Mouse (Mus musculus) liver, embryonic 11.5 days (tissue): ENCODE data around the gene Gjb1. TPM values are rescaled to one million over a fixed set of nuclear protein-coding genes. Genes with fewer than 3 reads are reported as not detected.
"Not testable (repeated sequence)": the region's sequence is repeated elsewhere in the genome, so short reads cannot be mapped to it uniquely, and the experiment has no call there.

ENCODE experiments used
- ATAC-seq: fragments of 200-750 bp; cut with Nextera tagmentation; replicated peaks from 2 replicates; pipeline ENCODE4 v1.8.0; 2017; ENCODE audit warnings: moderate number of reproducible peaks, mild to moderate bottlenecking, moderate TSS enrichment, moderate library complexity; ENCODE audit not compliant: low FRiP score
- DNase-seq: peaks from one replicate; pipeline ENCODE4 v3.0.0-alpha.2; 2017; ENCODE audit warnings: low spot score
- H3K27ac ChIP-seq: fragments of 300-500 bp; sonication (generic); 2 replicates; pipeline ENCODE4 v1.5.1; 2014; ENCODE audit warnings: mild to moderate bottlenecking, low read depth, low read length, control low read depth
- H3K27me3 ChIP-seq: fragments of 300-500 bp; sonication (generic); replicated peaks from 2 replicates; pipeline ENCODE4 v1.6.1; 2014; ENCODE audit warnings: low read length, mixed read lengths; ENCODE audit not compliant: control insufficient read depth, insufficient read depth
- H3K36me3 ChIP-seq: fragments of 300-500 bp; sonication (generic); 2 replicates; pipeline ENCODE4 v1.6.1; 2014; ENCODE audit warnings: mild to moderate bottlenecking, low read length, moderate library complexity, mixed read lengths; ENCODE audit not compliant: control insufficient read depth, insufficient read depth
- H3K4me1 ChIP-seq: fragments of 300-500 bp; sonication (generic); replicated peaks from 2 replicates; pipeline ENCODE4 v1.6.1; 2014; ENCODE audit warnings: low read length, mixed read lengths; ENCODE audit not compliant: control insufficient read depth, insufficient read depth
- H3K4me2 ChIP-seq: fragments of 300-500 bp; sonication (generic); 2 replicates; pipeline ENCODE4 v1.6.1; 2014; ENCODE audit warnings: mild to moderate bottlenecking, control low read depth, moderate library complexity
- H3K4me3 ChIP-seq: fragments of 300-500 bp; sonication (generic); 2 replicates; pipeline ENCODE4 v1.5.1; 2014; ENCODE audit warnings: low read depth, low read length, control low read depth
- H3K9ac ChIP-seq: fragments of 300-500 bp; sonication (generic); 2 replicates; pipeline ENCODE4 v1.6.1; 2014; ENCODE audit warnings: low read depth, low read length, control low read depth
- H3K9me3 ChIP-seq: fragments of 300-500 bp; sonication (generic); 2 replicates; pipeline ENCODE4 v1.6.1; 2016; ENCODE audit warnings: low read length, inconsistent platforms, mixed read lengths; ENCODE audit not compliant: control insufficient read depth
- WGBS: fragments of 180-500 bp; shearing (Covaris S2); extraction: QIAGEN DNeasy Blood & Tissue Kit; methylation state at CpG from one replicate; pipeline ENCODE4 v1.1.7; 2014; 5-methylcytosine and 5-hydroxymethylcytosine counted together
- polyA plus RNA-seq: library from polyadenylated mRNA; unstranded; fragments of >200 nt; fragmentation: Nextera tagmentation; extraction: Ambion mirVana; gene quantifications from 2 replicates; pipeline ENCODE4 v1.2.1, GENCODE M21; 2014

Gjb1 gene
- 33.6 and 34.5 TPM in 2 replicates for polyA plus RNA-seq

- H3K4me3 ChIP-seq = peak within 1 kb of the TSS; percentile 11; the same call in 1 of the 2 replicates
- H3K27me3 ChIP-seq = peaks cover 8% of the 10 kb centered on the region; the same call in 1 of the 2 replicates
- no peak within 1 kb of the TSS for H3K9ac ChIP-seq
- H3K36me3 ChIP-seq = no peaks in the 10 kb centered on the region
- no peaks in the 10 kb centered on the region for H3K4me1 ChIP-seq
- no peaks in the 10 kb centered on the region for H3K9me3 ChIP-seq
- ATAC-seq (no peak), DNase-seq (no peak)
- WGBS = 63% methylated on average over 7 of the region's 7 CpGs
- H3K4me2 ChIP-seq = peak within 1 kb of the TSS; percentile 4; the same call in 1 of the 2 replicates
- H3K27ac ChIP-seq = no peak within 1 kb of the TSS
These were observed at the start of gene Gjb1 for GRCm38 (mm10) chrX:101376190-101376968. Gene Gjb1, plus strand, starts transcription at chrX:101376378.

- no peaks in the 10 kb centered on the region; the same call in 1 of the 2 replicates for H3K27me3 ChIP-seq
- H3K9me3 ChIP-seq = no peaks in the 10 kb centered on the region
- no peak overlapping the region for H3K9ac ChIP-seq
- H3K27ac ChIP-seq = no peak overlapping the region
- H3K36me3 ChIP-seq = no peaks in the 10 kb centered on the region
- H3K4me2 ChIP-seq = no peak overlapping the region
- H3K4me1 ChIP-seq = 0 out of 2 replicates have a peak, but pooled peaks cover 2% of the 10 kb centered on the region
- no peak for ATAC-seq
- peak; percentile 37 for DNase-seq
- WGBS = 21% methylated on average over 9 of the region's 10 CpGs
- no peak overlapping the region for H3K4me3 ChIP-seq
These were observed 46.7 kb upstream of the Gjb1 start for GRCm38 (mm10) chrX:101329372-101330028.

- Histone ChIP-seq H3K27me3 (no peaks in the 10 kb centered on the region; the same call in 1 of the 2 replicates), H3K9me3 (no peaks in the 10 kb centered on the region), H3K4me1 (0 out of 2 replicates have a peak, but pooled peaks cover 2% of the 10 kb centered on the region), H3K4me2 (peak overlapping the region; percentile 59), H3K27ac (peak overlapping the region; percentile 86), H3K4me3 (peak overlapping the region; percentile 39), H3K9ac (peak overlapping the region; percentile 59), H3K36me3 (no peaks in the 10 kb centered on the region)
- DNase-seq = no peak
- 35% methylated on average over 9 of the region's 9 CpGs for WGBS
- peak; percentile 37 for ATAC-seq
These were observed 44.2 kb upstream of the Gjb1 start for GRCm38 (mm10) chrX:101332031-101332374.

GRCm38 (mm10) chrX:101332375-101333211 lies 43.6 kb upstream of the Gjb1 start:
- DNase-seq (peak; percentile 78), ATAC-seq (peak; percentile 95)
- peak overlapping the region; percentile 73 for H3K4me2 ChIP-seq
- peak overlapping the region; percentile 86 for H3K27ac ChIP-seq
- 10% methylated on average over 41 of the region's 49 CpGs for WGBS
- peak overlapping the region; percentile 44 for H3K4me3 ChIP-seq
- no peaks in the 10 kb centered on the region; the same call in 1 of the 2 replicates for H3K27me3 ChIP-seq
- H3K36me3 ChIP-seq = no peaks in the 10 kb centered on the region
- peak overlapping the region; percentile 66 for H3K9ac ChIP-seq
- no peaks in the 10 kb centered on the region for H3K9me3 ChIP-seq
- 0 out of 2 replicates have a peak, but pooled peaks cover 2% of the 10 kb centered on the region for H3K4me1 ChIP-seq

DNA sequence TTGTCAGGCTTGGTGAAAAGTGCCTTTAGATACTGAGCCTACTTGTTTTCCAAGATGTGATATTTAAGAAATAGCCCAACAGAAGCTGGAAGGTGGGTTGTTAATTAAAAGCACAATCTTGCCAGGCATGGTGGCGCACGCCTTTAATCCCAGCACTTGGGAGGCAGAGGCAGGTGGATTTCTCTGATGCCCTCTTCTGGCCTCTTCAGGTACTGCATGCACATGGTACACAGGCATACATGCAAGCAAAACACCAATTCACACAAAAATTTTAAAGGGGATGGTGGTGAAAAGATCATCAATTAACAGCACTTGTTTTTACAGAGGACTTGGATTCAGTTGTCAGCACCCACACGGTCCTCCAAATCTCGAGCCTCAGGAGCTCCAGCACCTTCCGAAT lies 41.6 kb upstream of the Gjb1 start:
- no peak overlapping the region for H3K4me2 ChIP-seq
- ATAC-seq (no peak), DNase-seq (no peak)
- 0 out of 2 replicates have a peak, but pooled peaks cover 2% of the 10 kb centered on the region for H3K4me1 ChIP-seq
- no peaks in the 10 kb centered on the region for H3K36me3 ChIP-seq
- WGBS = 85% methylated on average over 5 of the region's 5 CpGs
- H3K9ac ChIP-seq = no peak overlapping the region
- no peak overlapping the region for H3K27ac ChIP-seq
- H3K9me3 ChIP-seq = no peaks in the 10 kb centered on the region
- H3K27me3 ChIP-seq = no peaks in the 10 kb centered on the region; the same call in 1 of the 2 replicates
- H3K4me3 ChIP-seq = no peak overlapping the region

DNA sequence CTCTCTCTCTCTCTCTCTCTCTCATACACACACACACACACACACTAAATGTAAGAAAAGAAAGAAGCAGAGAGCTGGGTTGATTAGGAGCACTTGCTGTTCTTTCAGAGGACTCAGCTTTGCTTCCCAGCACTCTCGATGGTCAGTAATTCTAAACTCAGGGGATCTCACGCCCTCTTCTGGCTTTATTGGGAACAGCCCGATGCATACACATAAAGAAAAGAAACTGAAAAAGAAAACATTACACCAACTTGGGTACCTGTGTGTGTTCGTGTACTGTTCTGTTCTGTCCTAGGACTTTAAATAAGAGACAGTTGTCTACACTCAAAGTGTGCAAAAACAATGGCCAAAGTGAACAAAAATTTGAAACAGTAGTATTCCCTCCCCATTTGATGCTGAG lies 37.5 kb upstream of the Gjb1 start:
- Histone ChIP-seq H3K4me2 (no peak overlapping the region), H3K4me3 (no peak overlapping the region), H3K9me3 (no peaks in the 10 kb centered on the region), H3K27ac (no peak overlapping the region), H3K36me3 (no peaks in the 10 kb centered on the region), H3K9ac (no peak overlapping the region), H3K27me3 (no peaks in the 10 kb centered on the region), H3K4me1 (no peaks in the 10 kb centered on the region)
- 43% methylated on average over 4 of the region's 4 CpGs for WGBS
- ATAC-seq = no peak
- DNase-seq = no peak

DNA sequence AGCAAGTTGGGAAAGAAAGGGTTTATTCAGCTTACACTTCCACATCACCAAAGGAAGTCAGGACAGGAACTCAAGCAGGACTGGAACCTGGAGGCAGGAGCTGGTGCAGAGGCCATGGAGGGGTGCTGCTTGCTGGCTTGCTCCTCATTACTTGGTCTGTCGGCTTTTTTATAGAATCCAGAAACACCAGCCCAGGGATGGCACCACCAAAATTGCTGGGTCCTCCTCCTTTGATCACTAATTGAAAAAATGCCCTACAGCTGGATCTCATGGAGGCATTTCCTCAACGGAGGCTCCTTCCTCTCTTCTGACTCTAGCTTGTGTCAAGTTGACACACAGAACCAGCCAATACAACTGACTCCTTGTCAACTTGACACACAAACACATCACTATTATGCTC lies 33.3 kb upstream of the Gjb1 start:
- H3K27me3 ChIP-seq, DNase-seq, H3K4me1 ChIP-seq, H3K9ac ChIP-seq, H3K4me3 ChIP-seq, H3K27ac ChIP-seq, H3K36me3 ChIP-seq, H3K4me2 ChIP-seq, H3K9me3 ChIP-seq, ATAC-seq: not testable (repeated sequence)
- WGBS = 51% methylated on average over 2 of the region's 2 CpGs

DNA sequence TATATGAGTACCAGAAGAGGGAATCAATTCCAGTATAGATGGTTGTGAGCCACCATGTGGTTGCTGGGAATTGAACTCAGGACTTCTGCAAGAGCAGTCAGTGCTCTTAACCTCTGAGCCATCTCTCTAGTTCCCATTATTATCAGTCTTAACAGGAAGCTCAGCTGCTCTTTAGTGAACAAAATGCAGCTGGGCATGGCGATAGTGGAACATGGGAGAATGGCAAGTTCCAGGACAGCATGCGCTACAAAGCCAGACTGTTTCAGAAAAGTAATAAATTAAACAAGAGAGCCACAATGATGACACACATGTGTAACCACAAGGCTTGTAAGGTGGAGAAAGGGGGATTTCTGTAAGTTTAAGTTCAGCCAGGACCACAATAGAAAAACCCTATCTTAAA lies 30.7 kb upstream of the Gjb1 start:
- Histone ChIP-seq H3K36me3 (no peaks in the 10 kb centered on the region), H3K4me2 (no peak overlapping the region), H3K4me3 (no peak overlapping the region), H3K9ac (no peak overlapping the region), H3K9me3 (no peaks in the 10 kb centered on the region), H3K27ac (no peak overlapping the region), H3K4me1 (no peaks in the 10 kb centered on the region), H3K27me3 (no peaks in the 10 kb centered on the region)
- ATAC-seq (no peak), DNase-seq (no peak)
- WGBS = 67% methylated on average over 2 of the region's 2 CpGs
